Mouse (Mus musculus) lung, postnatal 4 days (tissue): Measurements from ENCODE around the gene Mgat5b.

Experiments used
- DNase-seq, 2 experiments: peaks; one replicate each; pipeline ENCODE4 v3.0.0; 2021

The Mgat5b gene

DNA sequence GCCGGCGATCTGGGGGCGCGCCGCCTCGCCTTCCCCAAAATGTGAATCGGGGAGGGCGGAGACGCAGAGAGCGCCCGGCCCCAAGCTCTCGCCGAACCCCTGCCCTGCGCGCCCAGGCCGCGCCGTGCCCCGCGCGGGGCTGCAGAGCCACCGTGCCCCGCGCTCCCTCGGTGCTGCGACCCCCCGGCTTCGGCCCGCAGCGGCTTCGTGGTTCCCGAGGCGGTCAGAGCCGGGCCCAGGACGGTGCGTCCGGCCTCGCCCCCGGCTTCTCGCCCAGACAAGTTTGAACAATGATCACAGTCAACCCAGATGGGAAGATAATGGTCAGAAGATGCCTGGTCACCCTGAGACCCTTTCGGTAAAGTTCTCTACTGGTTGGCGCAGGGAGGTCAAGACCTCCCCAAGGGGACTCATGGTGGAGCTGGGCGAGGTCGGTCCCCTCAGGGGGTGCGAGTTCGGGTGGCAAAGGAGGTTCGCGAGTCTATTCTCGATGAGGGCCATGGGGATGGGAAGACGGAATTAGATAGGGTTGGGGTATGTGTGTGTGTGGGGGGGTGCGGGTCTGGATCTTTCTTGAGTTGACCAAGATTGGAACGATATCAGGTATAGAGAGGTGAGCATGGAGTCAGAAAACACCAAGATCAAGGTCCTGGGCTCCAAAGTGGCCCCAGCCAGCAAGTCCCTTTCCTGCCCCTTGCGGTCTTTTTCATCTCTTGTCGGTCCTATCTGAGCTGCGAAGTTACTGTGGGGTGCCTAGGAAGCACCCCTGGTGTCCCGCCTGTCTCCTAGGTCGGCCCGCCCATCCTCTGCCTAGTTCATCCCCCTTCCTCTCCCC, 740 bp downstream of the Mgat5b start:
- no peak for DNase-seq

GRCm38 (mm10) chr11:116920746-116921145, 2.1 kb downstream of the Mgat5b start:
- DNase-seq: peak in 1 of 2 experiments; percentile 38

GRCm38 (mm10) chr11:116922058-116922457, 3.4 kb downstream of the Mgat5b start:
- peak in 1 of 2 experiments; percentile 34 for DNase-seq

GRCm38 (mm10) chr11:116928031-116928430, 9.4 kb downstream of the Mgat5b start:
- DNase-seq: no peak

DNA sequence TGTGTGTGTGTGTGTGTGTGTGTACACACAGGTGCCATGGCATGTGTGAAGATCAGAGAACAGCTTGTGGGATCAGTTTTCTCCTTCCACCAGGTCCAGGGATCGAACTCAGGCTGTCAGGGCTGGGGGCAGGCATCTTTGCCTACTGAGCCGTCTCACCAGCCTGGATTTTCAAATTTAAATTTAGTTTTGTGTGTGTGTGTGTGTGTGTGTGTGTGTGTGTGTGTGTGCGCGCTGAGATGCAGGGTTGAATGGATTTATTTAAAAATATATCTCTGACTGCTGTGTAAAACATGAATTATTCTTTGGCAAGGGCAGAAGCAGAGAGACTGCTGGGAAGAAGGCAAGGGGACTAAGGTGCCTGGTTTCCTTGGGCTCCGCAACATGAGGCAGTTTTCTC, 16.2 kb downstream of the Mgat5b start:
- DNase-seq: no peak

- no peak for DNase-seq
These were observed 16.7 kb downstream of the Mgat5b start for GRCm38 (mm10) chr11:116935354-116935753.

GRCm38 (mm10) chr11:116935917-116936316, 17.3 kb downstream of the Mgat5b start:
- no peak for DNase-seq

DNA sequence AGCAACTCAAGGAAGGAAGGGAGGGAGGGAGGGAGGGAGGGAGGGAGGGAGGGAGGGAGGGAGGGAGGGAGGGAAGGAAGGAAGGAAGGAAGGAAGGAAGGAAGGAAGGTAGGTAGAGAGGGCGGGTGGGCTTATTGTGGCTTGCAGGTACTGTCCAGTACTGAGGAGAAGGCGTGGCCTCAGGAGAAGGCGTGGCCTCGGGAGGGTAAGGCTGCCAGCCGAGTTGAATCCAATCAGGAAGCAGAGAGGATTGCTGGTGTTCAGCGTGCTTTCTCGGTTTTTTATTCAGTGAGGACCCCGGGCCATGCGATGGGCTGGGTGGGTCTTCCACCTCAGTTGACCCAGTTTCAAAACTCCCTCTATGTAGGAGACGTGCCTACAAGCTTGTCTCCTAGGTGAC, 18.5 kb downstream of the Mgat5b start:
- DNase-seq: no peak

GRCm38 (mm10) chr11:116940088-116940855, 21.6 kb downstream of the Mgat5b start:
- DNase-seq: no peak

DNA sequence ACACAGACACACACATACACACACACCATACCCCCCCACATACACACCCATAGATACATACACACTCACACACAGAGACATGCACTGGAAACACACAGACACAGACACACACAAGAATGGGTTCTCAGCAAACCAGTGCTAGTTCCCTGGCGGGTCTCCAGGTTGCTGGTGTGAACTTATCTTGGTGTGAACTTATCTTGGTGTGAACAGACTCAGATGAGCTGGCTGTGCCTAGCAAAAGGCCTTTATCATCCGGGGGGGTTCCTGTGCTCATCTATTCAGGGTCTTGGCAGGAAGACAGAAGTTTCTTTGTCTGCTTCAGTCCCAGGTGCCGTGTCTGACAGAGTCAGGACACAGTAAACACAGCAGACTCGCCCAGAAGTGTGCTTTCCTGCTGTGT, 25.7 kb downstream of the Mgat5b start:
- no peak for DNase-seq

DNA sequence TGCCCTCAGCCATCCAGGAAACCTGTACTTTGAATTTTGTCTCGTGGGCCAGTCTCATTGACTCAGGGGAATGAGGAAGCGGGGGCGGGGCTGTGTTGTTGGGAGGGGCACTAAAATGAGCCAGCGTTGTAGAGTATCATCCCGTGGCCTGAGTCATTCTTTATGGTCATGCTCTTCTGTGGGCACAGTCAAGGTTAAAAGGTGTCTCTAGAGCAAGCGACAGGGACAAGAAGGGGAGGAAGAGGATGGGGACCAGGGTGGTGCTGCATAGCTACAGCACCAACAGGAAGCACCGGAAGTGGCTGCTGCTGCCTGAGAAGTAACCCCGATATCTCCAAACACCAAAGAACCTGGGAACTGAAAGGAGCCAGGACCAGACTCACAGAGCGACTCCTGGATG, 31.2 kb downstream of the Mgat5b start:
- no peak for DNase-seq

DNA sequence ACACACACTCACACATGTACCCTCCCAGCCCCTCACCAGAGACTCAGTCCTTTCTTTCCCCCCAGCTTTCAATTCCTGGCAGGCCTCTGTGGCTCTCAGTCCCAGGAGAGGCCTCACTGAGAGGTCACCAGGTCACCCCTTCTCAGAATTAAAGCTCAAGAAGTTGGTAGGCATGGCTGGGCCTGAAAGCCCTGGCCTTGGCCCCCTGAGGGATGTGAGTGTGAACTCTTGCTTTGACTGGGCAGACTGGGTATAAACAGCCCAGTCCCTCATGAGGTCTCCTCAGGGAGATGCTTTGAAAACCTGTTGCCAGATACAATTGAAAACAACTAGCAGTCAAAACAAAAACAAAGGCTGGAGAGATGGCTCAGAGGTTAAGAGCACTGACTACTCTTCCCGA, 32.8 kb downstream of the Mgat5b start:
- DNase-seq: no peak

- no peak for DNase-seq
These were observed 35.8 kb downstream of the Mgat5b start for GRCm38 (mm10) chr11:116954231-116955118.

- no peak for DNase-seq
These were observed 39.9 kb downstream of the Mgat5b start for GRCm38 (mm10) chr11:116958601-116959000.

- no peak for DNase-seq
These were observed 46.4 kb downstream of the Mgat5b start for GRCm38 (mm10) chr11:116965061-116965460.

DNA sequence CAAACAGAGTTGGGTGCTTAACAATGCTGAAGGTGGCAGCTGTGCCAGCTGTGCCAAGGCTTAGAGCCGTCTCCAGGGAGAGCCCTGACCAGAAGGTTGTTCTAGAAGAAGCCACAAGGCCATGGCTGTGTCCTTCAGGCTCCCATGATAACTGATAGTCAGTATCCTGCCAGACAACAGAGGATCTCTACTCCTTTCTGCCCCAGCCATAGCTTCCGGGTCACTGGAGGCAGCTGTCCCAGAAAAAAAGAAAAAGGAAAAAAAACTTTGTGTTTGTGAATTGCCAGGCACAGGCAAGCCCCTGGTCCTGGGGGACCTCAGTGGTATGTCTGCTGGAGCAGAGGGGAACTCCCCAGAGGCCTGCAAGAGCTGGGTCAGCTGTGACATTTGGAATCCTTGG, 47.3 kb downstream of the Mgat5b start:
- peak in 1 of 2 experiments; percentile 49 for DNase-seq

DNA sequence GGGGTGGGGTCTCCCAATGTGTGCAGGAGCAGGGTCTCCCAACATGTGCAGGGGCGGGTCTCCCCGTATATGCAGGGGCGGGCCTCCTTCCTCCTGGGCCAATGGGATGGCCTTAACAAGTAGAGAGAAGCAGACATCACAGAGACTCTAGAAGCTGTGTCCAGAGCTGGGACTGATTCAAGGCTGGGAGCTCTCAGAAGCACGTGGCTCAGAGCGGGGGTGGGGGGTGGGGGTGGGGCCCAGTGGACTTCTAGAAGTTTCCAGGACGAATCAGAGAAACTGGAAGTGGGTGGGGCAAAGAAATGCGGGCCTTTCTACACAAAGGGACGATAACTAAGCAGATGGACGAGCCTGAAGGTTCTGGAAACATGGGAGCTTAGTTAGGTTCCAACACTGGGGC, 49.9 kb downstream of the Mgat5b start:
- DNase-seq: no peak

DNA sequence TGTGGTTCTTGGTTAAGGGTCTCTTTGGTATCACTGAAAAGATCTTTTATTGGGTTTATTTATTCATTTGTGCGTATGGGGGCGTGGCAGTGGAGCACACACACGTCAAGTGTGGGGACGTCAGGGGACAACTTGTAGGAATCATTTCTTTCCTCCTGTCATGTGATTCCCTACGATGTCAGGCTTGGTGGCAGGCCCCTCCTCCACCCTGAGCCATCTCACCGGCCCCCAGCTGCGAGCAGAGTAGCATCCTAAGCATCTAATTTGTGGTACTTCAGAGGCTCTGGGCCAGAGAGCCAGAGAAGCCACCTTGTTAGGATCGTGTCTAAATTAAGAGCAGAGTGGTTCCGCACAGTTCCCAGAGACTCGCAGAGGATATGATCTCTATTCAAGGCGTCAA, 50.8 kb downstream of the Mgat5b start:
- no peak for DNase-seq

GRCm38 (mm10) chr11:116970847-116971246, 52.2 kb downstream of the Mgat5b start:
- no peak for DNase-seq

GRCm38 (mm10) chr11:116972828-116973227, 54.2 kb downstream of the Mgat5b start:
- DNase-seq: peak in 1 of 2 experiments; percentile 43

GRCm38 (mm10) chr11:116973508-116973907, 54.8 kb downstream of the Mgat5b start:
- DNase-seq: no peak

DNA sequence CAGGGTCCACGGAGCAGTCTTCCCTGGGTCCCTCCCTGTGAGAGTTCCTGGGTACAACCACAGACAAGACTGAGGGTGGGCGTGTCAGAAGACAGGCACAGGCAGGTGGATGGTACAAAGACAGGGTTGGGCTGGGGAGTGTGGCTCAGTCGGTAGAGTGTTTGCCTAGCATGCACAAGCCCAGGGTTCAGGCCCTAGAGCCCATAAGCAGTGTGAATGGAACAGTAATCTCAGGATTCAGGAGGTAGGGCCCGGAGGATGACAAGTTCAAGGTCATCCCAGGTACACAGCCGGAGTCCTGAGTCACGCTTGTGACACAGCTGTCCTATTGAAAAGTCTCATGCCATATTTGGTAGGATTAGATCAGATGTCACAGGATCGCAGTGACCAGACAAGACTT, 55.7 kb downstream of the Mgat5b start:
- no peak for DNase-seq

- DNase-seq: peak; percentile 32 to 55
These were observed 61.6 kb downstream of the Mgat5b start for GRCm38 (mm10) chr11:116980313-116980712.
